In the genomic region with DNA sequence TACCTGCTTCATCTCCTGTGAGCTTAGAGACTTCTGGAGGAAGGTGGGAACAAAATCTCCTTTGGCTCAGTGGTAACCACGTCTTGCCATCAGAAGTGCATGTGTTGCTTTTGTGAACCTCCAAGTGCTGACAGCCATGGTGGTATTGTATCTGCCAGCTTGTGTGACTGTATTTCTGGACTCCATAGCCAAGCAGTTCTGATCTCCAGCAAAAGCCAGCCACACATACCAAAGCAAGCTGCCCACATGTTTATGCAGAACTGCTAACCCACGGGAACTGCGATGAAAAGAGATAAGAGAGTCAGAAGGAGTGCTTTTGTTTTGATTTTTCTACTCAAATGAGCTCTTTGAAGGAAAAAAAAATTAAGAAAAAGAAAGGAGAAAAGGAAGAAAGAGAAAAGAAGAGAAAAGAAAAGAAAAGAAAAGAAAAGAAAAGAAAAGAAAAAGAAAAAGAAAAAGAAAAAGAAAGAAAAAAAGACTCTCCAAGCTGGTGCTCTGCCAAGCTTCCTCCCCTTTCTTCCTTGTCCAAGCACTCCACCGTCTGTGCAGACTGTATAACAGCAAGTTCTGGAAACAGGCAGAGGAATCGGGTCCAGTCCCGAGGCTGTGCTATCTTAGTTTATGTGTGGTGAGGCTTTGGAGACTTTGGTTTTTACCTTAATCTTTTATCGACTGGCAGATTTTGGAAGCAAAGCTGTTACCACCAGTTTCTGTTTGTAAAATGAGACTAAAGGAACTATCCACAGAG, we compare ENCODE assay signal across 9 mouse cellular contexts. TPM values are rescaled to one million over a fixed set of nuclear protein-coding genes. Genes with fewer than 3 reads are reported as not detected.
A peak's percentile ranks its signal among the peaks of the same experiment; 100 is the strongest.
DNase-seq lines count a peak whose midpoint lies in the region; ATAC-seq and TF ChIP-seq lines count a peak whose summit lies in the region.
"Had no signal": no experiment of that assay in that cellular context is flagged by ENCODE, and none has a peak within 500 bp of the region (broad histone marks: within the 10 kb centered on the region; RNA-seq: fewer than 3 reads in every experiment).

No protein-coding gene starts in this region.

- no peak for TF ChIP-seq POLR2A in embryonic fibroblast, embryonic 13.5 days (IDR thresholded peaks at IDR 0.05; ENCODE audit: low read depth, low read length)

- H3K4me3 ChIP-seq in forebrain, embryonic 13.5 days: no peak overlapping the region
- H3K4me3 ChIP-seq in forebrain, embryonic 11.5 days (ENCODE audit: low read depth, low read length): no peak overlapping the region
- no peak overlapping the region for H3K4me3 ChIP-seq in left cerebral cortex, adult 2 months
- H3K4me3 ChIP-seq in embryonic fibroblast, embryonic 13.5 days (ENCODE audit: insufficient read depth, low read length): no peak overlapping the region

- H3K27me3 ChIP-seq in forebrain, embryonic 13.5 days: no peaks in the 10 kb centered on the region
- no peaks in the 10 kb centered on the region for H3K27me3 ChIP-seq in forebrain, embryonic 11.5 days (ENCODE audit: control insufficient read depth, insufficient read depth, low read length)

- no peak overlapping the region for H3K4me2 ChIP-seq in forebrain, embryonic 13.5 days
- H3K4me2 ChIP-seq in forebrain, embryonic 11.5 days (ENCODE audit: low read depth, low read length, severe bottlenecking): no peak overlapping the region

- no peaks in the 10 kb centered on the region for H3K36me3 ChIP-seq in forebrain, embryonic 13.5 days (ENCODE audit: poor library complexity, severe bottlenecking)
- no peaks in the 10 kb centered on the region for H3K36me3 ChIP-seq in forebrain, embryonic 11.5 days (ENCODE audit: control insufficient read depth, insufficient read depth, low read length)

- DNase-seq in forebrain, embryonic 11.5 days (ENCODE audit: low spot score): no peak
- no peak for DNase-seq in left cerebral cortex, adult 2 months (ENCODE audit: extremely low spot score in 1 of 2, low spot score in 2 of 2)
- DNase-seq in left cerebral cortex, postnatal 36 days (ENCODE audit: low spot score in 2 of 2): no peak
- DNase-seq in MN1 (ENCODE audit: low spot score): peak; percentile 6
- no peak for DNase-seq in spleen, adult 12 weeks (ENCODE audit: low spot score)
- DNase-seq in gastrocnemius, postnatal 25 days: no peak

- ATAC-seq in forebrain, embryonic 13.5 days: peak; percentile 82
- no peak for ATAC-seq in forebrain, embryonic 11.5 days (replicated peaks; ENCODE audit: low FRiP score)

- no peaks in the 10 kb centered on the region for H3K9me3 ChIP-seq in forebrain, embryonic 13.5 days (replicated peaks)
- H3K9me3 ChIP-seq in forebrain, embryonic 11.5 days (ENCODE audit: control insufficient read depth, low read length): no peaks in the 10 kb centered on the region

- no peak overlapping the region; the same call in 1 of the 2 replicates for H3K27ac ChIP-seq in forebrain, embryonic 13.5 days
- H3K27ac ChIP-seq in forebrain, embryonic 11.5 days (ENCODE audit: low read depth, low read length): no peak overlapping the region
- H3K27ac ChIP-seq in left cerebral cortex, adult 2 months: peak overlapping the region; percentile 11
- no peak overlapping the region for H3K27ac ChIP-seq in embryonic fibroblast, embryonic 13.5 days (ENCODE audit: insufficient read depth, low read length)

- H3K4me1 ChIP-seq in forebrain, embryonic 13.5 days: 0 out of 2 replicates have a peak, but pooled peaks cover 3% of the 10 kb centered on the region
- no peaks in the 10 kb centered on the region for H3K4me1 ChIP-seq in forebrain, embryonic 11.5 days (replicated peaks; ENCODE audit: control insufficient read depth, insufficient read depth, low read length)
- H3K4me1 ChIP-seq in embryonic fibroblast, embryonic 13.5 days (ENCODE audit: control insufficient read depth, insufficient read depth, low read length): no peaks in the 10 kb centered on the region

- intact Hi-C loops in left cerebral cortex, adult 2 months (cut with DNase I): loop anchor here (5.0 to 10.0 kb wide), 2 partner anchors 100 to 563 kb away; no protein-coding TSS in a partner anchor
- intact Hi-C loops in left cerebral cortex, postnatal 36 days (cut with DNase I): no loop called here

- no peak overlapping the region for H3K9ac ChIP-seq in forebrain, embryonic 13.5 days
- no peak overlapping the region for H3K9ac ChIP-seq in forebrain, embryonic 11.5 days (ENCODE audit: low read length)

- WGBS in forebrain, embryonic 13.5 days: 32% methylated on average over 7 of the region's 7 CpGs
- 51% methylated on average over 7 of the region's 7 CpGs for WGBS in forebrain, embryonic 11.5 days

- TF ChIP-seq CTCF in left cerebral cortex, adult 2 months (IDR thresholded peaks at IDR 0.05): peak; percentile 58
- peak; percentile 32; the same call in 1 of the 2 replicates for TF ChIP-seq CTCF in embryonic fibroblast, embryonic 13.5 days (IDR thresholded peaks at IDR 0.05; ENCODE audit: borderline replicate concordance, insufficient read depth, low read length)

RNA-seq across cellular contexts. Expression of a gene that starts 15.0 kb away (rescaled TPM):
- polyA plus RNA-seq in forebrain, embryonic 13.5 days (2015; fragmentation: Nextera tagmentation; extraction: Ambion mirVana): 23.9 and 25.2 TPM in 2 replicates
- polyA plus RNA-seq in forebrain, embryonic 11.5 days (2014; fragmentation: Nextera tagmentation; extraction: Ambion mirVana): 11.5 and 12.6 TPM in 2 replicates
- 10 to 100 TPM; 65.4 to 66.5 TPM for total RNA-seq in left cerebral cortex, adult 2 months (2021)
- 10 to 100 TPM; 62.7 to 63.9 TPM for total RNA-seq in left cerebral cortex, postnatal 36 days (2021)
- polyA plus RNA-seq in embryonic fibroblast, embryonic 13.5 days (2011; ENCODE audit: insufficient read length, low read depth, missing spikeins): 0.45 and 1.7 TPM in 2 replicates
- total RNA-seq in gastrocnemius, postnatal 25 days (2021): not detected
- total RNA-seq: heart, adult 18-20 months had no signal

Comparison
In these comparisons a context has a peak if more than half of its experiments do, and no peak if none do; other contexts are left out.
1. RNA of a gene that starts 15.0 kb away (total RNA-seq): 65.4 to 66.5 TPM in left cerebral cortex, adult 2 months and 62.7 to 63.9 TPM in left cerebral cortex, postnatal 36 days; not detected in gastrocnemius, postnatal 25 days; every median in the first group is over 10 times any median in the second.